Mouse (Mus musculus): ENCODE results near the gene Ece1. TPM values are rescaled to one million over a fixed set of nuclear protein-coding genes. Genes with fewer than 3 reads are reported as not detected.

Ece1 gene
- polyA plus RNA-seq, 1 experiment from 2014 or later: 69.0 TPM

DNA sequence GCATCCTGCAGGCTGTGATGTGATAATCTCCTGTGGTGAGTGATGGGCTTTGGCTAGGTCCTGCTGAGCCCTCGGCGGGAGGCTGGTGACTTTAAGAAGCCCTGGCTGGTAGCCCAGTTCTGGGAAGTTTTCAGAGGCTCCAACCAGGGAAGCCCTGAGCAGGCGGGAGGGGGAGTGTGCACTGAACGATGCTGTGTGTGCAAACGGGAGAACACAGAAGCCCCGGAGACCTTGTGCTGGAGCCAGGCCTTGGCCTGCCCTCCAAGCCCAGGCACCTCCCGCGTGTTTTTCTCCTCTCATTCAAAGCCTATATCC is 35.2 kb downstream of the Ece1 start:
- no peak overlapping the region for H3K4me3 ChIP-seq (ENCODE audit: low read length)
- 0 out of 2 replicates have a peak overlapping the region, but pooled peaks have one; percentile 44 for H3K27ac ChIP-seq (ENCODE audit: low read depth, low read length)
- H3K9ac ChIP-seq (ENCODE audit: low read depth, low read length): peak overlapping the region; percentile 8; the same call in 1 of the 2 replicates
- H3K4me1 ChIP-seq (ENCODE audit: control insufficient read depth, insufficient read depth, low read length): peaks cover 35% of the 10 kb centered on the region
- ATAC-seq (ENCODE audit: low FRiP score, low TSS enrichment): peak; percentile 58
- H3K27me3 ChIP-seq (ENCODE audit: control insufficient read depth, insufficient read depth, low read length): no peaks in the 10 kb centered on the region
- no peaks in the 10 kb centered on the region for H3K9me3 ChIP-seq (ENCODE audit: control insufficient read depth, low read length)
- H3K36me3 ChIP-seq (ENCODE audit: control insufficient read depth, insufficient read depth, low read length): no peaks in the 10 kb centered on the region
- 18% methylated on average over 8 of the region's 8 CpGs for WGBS
- H3K4me2 ChIP-seq (replicated peaks; ENCODE audit: low read depth, low read length): no peak overlapping the region

DNA sequence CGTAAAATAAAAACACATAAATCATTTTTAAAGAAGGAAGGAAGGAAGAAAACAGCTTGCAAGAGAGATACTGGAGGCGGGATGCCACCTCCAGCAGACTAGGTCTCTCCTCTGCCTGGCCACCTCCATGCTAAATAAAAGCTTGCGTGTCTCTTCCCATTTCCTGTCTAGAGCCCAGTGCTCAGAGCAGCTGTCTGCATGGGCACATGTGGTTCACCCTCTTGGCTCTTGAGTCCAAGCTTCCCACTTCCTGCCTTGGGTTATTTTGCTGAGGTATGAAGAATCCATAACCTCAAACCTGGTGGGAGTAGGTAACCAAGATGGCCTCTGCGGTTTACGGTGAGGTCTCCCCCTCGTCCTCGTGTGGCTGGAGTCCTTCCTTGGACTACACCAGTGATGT is 36.5 kb downstream of the Ece1 start:
- peaks cover 31% of the 10 kb centered on the region for H3K4me1 ChIP-seq (ENCODE audit: control insufficient read depth, insufficient read depth, low read length)
- H3K4me3 ChIP-seq (ENCODE audit: low read length): no peak overlapping the region
- no peak overlapping the region for H3K4me2 ChIP-seq (replicated peaks; ENCODE audit: low read depth, low read length)
- H3K36me3 ChIP-seq (ENCODE audit: control insufficient read depth, insufficient read depth, low read length): no peaks in the 10 kb centered on the region
- no peaks in the 10 kb centered on the region for H3K27me3 ChIP-seq (ENCODE audit: control insufficient read depth, insufficient read depth, low read length)
- no peak overlapping the region for H3K27ac ChIP-seq (ENCODE audit: low read depth, low read length)
- no peak for ATAC-seq (ENCODE audit: low FRiP score, low TSS enrichment)
- no peaks in the 10 kb centered on the region for H3K9me3 ChIP-seq (ENCODE audit: control insufficient read depth, low read length)
- no peak overlapping the region for H3K9ac ChIP-seq (ENCODE audit: low read depth, low read length)
- 74% methylated on average over 7 of the region's 7 CpGs for WGBS

DNA sequence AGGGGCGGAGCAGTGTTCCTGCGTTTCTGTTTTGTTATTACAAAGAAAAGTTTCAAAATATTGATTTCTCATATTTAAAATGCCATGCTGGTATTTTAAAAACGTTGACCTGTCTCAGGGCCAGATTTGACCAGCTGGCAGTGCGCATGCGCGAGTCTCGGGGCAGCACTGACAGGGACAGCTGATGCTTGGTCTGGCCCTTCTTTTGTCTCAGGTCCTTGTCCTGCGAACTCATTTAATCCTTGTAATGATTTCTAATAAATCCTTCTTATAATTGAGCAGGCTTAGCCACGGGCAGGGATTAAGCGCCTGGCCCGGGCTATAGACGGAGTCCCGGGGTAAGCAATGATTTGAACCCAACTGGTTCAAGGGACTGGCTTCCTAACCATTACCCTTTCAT is 40.2 kb downstream of the Ece1 start:
- no peak overlapping the region for H3K27ac ChIP-seq (ENCODE audit: low read depth, low read length)
- peaks cover 20% of the 10 kb centered on the region for H3K4me1 ChIP-seq (ENCODE audit: control insufficient read depth, insufficient read depth, low read length)
- whole genome bisulfite sequencing: 83% methylated on average over 13 of the region's 13 CpGs
- no peaks in the 10 kb centered on the region for H3K36me3 ChIP-seq (ENCODE audit: control insufficient read depth, insufficient read depth, low read length)
- no peak overlapping the region for H3K4me3 ChIP-seq (ENCODE audit: low read length)
- H3K4me2 ChIP-seq (replicated peaks; ENCODE audit: low read depth, low read length): no peak overlapping the region
- no peaks in the 10 kb centered on the region for H3K9me3 ChIP-seq (ENCODE audit: control insufficient read depth, low read length)
- ATAC-seq (ENCODE audit: low FRiP score, low TSS enrichment): no peak
- no peaks in the 10 kb centered on the region for H3K27me3 ChIP-seq (ENCODE audit: control insufficient read depth, insufficient read depth, low read length)
- H3K9ac ChIP-seq (ENCODE audit: low read depth, low read length): no peak overlapping the region

DNA sequence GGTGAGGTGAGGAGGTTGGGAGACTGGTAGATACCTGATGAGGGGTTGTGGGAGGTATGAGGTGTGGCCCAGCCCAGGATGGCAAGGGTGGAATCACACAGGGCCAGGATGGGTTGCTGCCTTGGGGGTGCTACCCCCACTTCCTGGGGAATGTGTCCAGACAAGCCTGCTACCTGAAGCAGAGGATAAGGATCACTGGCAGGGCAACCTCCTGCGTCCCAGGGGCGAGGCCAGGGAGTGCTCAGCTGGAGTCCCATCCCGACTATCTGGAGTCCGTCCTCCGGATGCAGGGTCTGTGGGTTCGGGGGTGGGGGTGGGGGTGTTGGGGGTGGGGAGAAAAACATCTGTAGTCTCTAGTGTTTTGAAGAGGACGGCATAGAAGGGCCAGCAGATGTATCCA is 40.8 kb downstream of the Ece1 start:
- 24% methylated on average over 7 of the region's 7 CpGs for WGBS
- no peak overlapping the region for H3K4me2 ChIP-seq (replicated peaks; ENCODE audit: low read depth, low read length)
- no peak overlapping the region for H3K27ac ChIP-seq (ENCODE audit: low read depth, low read length)
- H3K9me3 ChIP-seq (ENCODE audit: control insufficient read depth, low read length): no peaks in the 10 kb centered on the region
- H3K4me1 ChIP-seq (ENCODE audit: control insufficient read depth, insufficient read depth, low read length): peaks cover 16% of the 10 kb centered on the region
- no peak for ATAC-seq (ENCODE audit: low FRiP score, low TSS enrichment)
- no peak overlapping the region for H3K4me3 ChIP-seq (ENCODE audit: low read length)
- no peaks in the 10 kb centered on the region for H3K27me3 ChIP-seq (ENCODE audit: control insufficient read depth, insufficient read depth, low read length)
- no peaks in the 10 kb centered on the region for H3K36me3 ChIP-seq (ENCODE audit: control insufficient read depth, insufficient read depth, low read length)
- no peak overlapping the region for H3K9ac ChIP-seq (ENCODE audit: low read depth, low read length)

DNA sequence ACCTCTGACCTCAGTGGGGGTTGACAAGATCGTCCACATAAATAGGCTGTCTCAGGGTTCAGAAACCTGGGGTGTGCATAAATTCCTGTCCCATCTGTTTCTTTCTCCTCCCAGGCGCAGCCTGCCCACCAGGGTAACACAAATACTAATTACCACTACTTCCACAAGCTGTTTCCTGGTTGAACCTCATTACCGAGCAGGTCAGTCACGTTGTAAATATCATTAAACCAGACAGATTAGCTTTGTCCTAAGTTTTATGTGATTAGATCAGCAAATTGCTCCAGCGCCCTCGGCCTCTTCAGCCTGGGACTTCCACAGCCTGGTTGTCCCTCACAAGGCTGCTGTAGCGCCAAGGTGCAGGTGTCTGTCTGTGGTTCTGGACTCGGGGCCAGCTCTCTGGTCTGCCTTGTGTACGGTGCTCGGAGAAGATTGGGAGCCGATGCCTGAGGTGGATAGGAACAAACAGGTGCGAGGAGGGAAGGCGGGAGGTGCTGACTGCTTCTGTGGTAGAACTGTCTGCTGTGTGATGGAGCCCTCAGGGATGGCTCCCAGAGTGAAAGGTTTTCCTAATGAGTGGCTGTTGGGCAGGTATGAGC is 43.0 kb downstream of the Ece1 start:
- Histone ChIP-seq H3K9me3 (ENCODE audit: control insufficient read depth, low read length) (no peaks in the 10 kb centered on the region), H3K4me1 (ENCODE audit: control insufficient read depth, insufficient read depth, low read length) (peaks cover 17% of the 10 kb centered on the region), H3K4me3 (ENCODE audit: low read length) (no peak overlapping the region), H3K4me2 (replicated peaks; ENCODE audit: low read depth, low read length) (no peak overlapping the region), H3K27me3 (ENCODE audit: control insufficient read depth, insufficient read depth, low read length) (no peaks in the 10 kb centered on the region), H3K27ac (ENCODE audit: low read depth, low read length) (no peak overlapping the region), H3K9ac (ENCODE audit: low read depth, low read length) (no peak overlapping the region), H3K36me3 (ENCODE audit: control insufficient read depth, insufficient read depth, low read length) (no peaks in the 10 kb centered on the region)
- ATAC-seq (ENCODE audit: low FRiP score, low TSS enrichment): no peak
- WGBS: 48% methylated on average over 13 of the region's 13 CpGs

DNA sequence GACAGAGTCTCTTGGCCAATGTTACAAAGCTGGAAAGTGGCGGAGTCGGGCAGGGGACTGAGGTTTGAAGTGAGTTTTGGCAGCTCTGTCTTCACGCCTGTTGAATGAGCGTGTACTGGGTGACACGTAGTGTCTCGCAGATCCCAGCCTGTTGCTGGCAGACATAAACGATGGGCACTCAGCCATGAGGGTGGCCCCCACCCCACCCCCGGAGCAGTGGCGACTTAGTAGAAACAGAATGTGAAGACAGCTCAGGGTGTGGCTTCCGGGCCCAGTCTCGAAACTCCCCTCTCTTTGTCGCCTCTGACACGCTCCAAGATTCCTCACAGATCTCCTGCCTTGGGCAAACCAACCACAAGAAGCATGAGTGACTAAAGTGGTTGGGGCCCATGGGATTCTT is 45.9 kb downstream of the Ece1 start:
- no peaks in the 10 kb centered on the region for H3K36me3 ChIP-seq (ENCODE audit: control insufficient read depth, insufficient read depth, low read length)
- no peaks in the 10 kb centered on the region for H3K9me3 ChIP-seq (ENCODE audit: control insufficient read depth, low read length)
- peaks cover 16% of the 10 kb centered on the region for H3K4me1 ChIP-seq (ENCODE audit: control insufficient read depth, insufficient read depth, low read length)
- no peak overlapping the region for H3K4me2 ChIP-seq (replicated peaks; ENCODE audit: low read depth, low read length)
- no peak overlapping the region for H3K27ac ChIP-seq (ENCODE audit: low read depth, low read length)
- WGBS: 62% methylated on average over 13 of the region's 13 CpGs
- no peak overlapping the region for H3K9ac ChIP-seq (ENCODE audit: low read depth, low read length)
- no peaks in the 10 kb centered on the region for H3K27me3 ChIP-seq (ENCODE audit: control insufficient read depth, insufficient read depth, low read length)
- H3K4me3 ChIP-seq (ENCODE audit: low read length): no peak overlapping the region
- ATAC-seq (ENCODE audit: low FRiP score, low TSS enrichment): no peak

DNA sequence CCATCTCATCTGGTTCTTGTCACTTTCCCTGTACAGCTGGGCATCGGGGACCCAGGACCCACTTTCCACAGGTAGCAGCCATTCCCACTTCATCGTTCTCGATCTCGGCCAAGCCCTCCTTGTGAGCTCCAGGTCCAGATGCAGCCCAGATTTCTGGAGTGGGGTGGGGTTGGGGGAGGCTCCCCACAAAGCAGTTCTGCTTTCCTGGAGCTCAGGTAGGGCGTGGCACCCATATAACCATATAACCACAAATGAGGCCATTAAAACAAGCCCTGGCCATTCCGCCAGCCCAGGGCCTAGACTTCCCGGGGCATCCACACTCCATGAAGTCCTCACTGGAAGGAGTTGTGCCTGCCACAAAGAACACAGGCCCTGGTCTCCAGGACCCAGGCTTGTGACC is 46.5 kb downstream of the Ece1 start:
- H3K9me3 ChIP-seq (ENCODE audit: control insufficient read depth, low read length): no peaks in the 10 kb centered on the region
- H3K27ac ChIP-seq (ENCODE audit: low read depth, low read length): no peak overlapping the region
- H3K9ac ChIP-seq (ENCODE audit: low read depth, low read length): no peak overlapping the region
- peaks cover 21% of the 10 kb centered on the region for H3K4me1 ChIP-seq (ENCODE audit: control insufficient read depth, insufficient read depth, low read length)
- no peaks in the 10 kb centered on the region for H3K27me3 ChIP-seq (ENCODE audit: control insufficient read depth, insufficient read depth, low read length)
- H3K36me3 ChIP-seq (ENCODE audit: control insufficient read depth, insufficient read depth, low read length): no peaks in the 10 kb centered on the region
- no peak for ATAC-seq (ENCODE audit: low FRiP score, low TSS enrichment)
- no peak overlapping the region for H3K4me3 ChIP-seq (ENCODE audit: low read length)
- 79% methylated on average over 7 of the region's 7 CpGs for WGBS
- H3K4me2 ChIP-seq (replicated peaks; ENCODE audit: low read depth, low read length): no peak overlapping the region

DNA sequence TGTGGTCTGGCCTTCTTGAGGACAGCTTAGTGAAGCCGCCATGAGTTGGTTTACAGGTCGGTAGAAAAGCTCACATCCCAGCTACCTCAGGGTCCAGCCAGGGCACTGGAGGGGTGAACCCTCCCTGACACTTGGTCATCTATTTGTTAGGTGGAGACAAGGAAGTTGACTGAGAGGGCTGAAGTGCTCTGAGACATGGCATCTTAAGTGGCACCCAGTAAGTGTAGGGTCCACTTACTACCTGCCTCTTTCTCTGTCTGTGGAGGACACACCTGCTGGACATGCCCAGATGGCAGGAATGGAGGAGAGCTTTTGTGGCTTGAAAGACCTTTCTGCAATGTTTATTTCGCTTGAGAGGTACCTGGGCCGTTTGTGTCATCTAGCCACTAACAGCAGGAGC is 46.9 kb downstream of the Ece1 start:
- ATAC-seq (ENCODE audit: low FRiP score, low TSS enrichment): no peak
- Histone ChIP-seq H3K4me2 (replicated peaks; ENCODE audit: low read depth, low read length) (no peak overlapping the region), H3K9me3 (ENCODE audit: control insufficient read depth, low read length) (no peaks in the 10 kb centered on the region), H3K4me1 (ENCODE audit: control insufficient read depth, insufficient read depth, low read length) (peaks cover 24% of the 10 kb centered on the region), H3K4me3 (ENCODE audit: low read length) (no peak overlapping the region), H3K27ac (ENCODE audit: low read depth, low read length) (no peak overlapping the region), H3K27me3 (ENCODE audit: control insufficient read depth, insufficient read depth, low read length) (no peaks in the 10 kb centered on the region), H3K9ac (ENCODE audit: low read depth, low read length) (no peak overlapping the region), H3K36me3 (ENCODE audit: control insufficient read depth, insufficient read depth, low read length) (no peaks in the 10 kb centered on the region)
- WGBS: 70% methylated on average over 4 of the region's 4 CpGs

DNA sequence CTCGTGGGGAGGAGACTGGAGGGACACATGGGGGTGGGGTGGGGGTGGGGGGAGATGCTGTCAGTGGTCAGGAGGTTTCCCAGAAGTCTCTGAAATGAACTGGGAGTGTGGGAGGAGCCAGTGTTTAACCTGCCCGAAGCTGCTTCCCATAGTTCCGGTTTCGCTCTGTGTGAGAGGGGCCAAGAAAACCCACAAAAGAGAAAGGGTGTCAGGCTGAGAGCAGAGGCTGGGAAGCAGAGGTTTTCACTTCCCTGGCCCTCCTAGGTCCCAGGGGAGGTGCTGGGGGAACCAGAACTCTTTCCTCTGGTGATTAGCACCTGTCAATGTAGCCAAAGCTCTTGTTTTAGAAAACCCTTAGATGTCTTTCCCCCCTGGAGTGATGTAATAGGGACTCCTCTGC is 47.4 kb downstream of the Ece1 start:
- Histone ChIP-seq H3K9me3 (ENCODE audit: control insufficient read depth, low read length) (no peaks in the 10 kb centered on the region), H3K27me3 (ENCODE audit: control insufficient read depth, insufficient read depth, low read length) (no peaks in the 10 kb centered on the region), H3K4me1 (ENCODE audit: control insufficient read depth, insufficient read depth, low read length) (peaks cover 28% of the 10 kb centered on the region), H3K36me3 (ENCODE audit: control insufficient read depth, insufficient read depth, low read length) (no peaks in the 10 kb centered on the region), H3K27ac (ENCODE audit: low read depth, low read length) (no peak overlapping the region), H3K9ac (ENCODE audit: low read depth, low read length) (no peak overlapping the region), H3K4me2 (replicated peaks; ENCODE audit: low read depth, low read length) (no peak overlapping the region), H3K4me3 (ENCODE audit: low read length) (no peak overlapping the region)
- WGBS: 40% methylated on average over 4 of the region's 4 CpGs
- no peak for ATAC-seq (ENCODE audit: low FRiP score, low TSS enrichment)

Measured in kidney, embryonic 14.5 days (tissue).